Mouse (Mus musculus) MEL (cell line): ENCODE data around the gene Ston1. TPM values are rescaled to one million over a fixed set of nuclear protein-coding genes. Genes with fewer than 3 reads are reported as not detected.

Source experiments
- DNase-seq: peaks from one replicate; pipeline ENCODE4 v3.0.0; 2011; ENCODE audit warnings: low read depth, low spot score
- H3K27ac ChIP-seq: 2 replicates; pipeline ENCODE4 v1.5.1; 2012; ENCODE audit warnings: low read depth, mild to moderate bottlenecking, control low read depth, low read length, moderate library complexity; ENCODE audit not compliant: control insufficient read depth
- H3K27me3 ChIP-seq, 2 experiments: fragments of 150-350 bp in 1 of 2; sonication (generic) in 1 of 2; 2 replicates each; pipeline ENCODE4 v1.6.1; 2012; ENCODE audit warnings: low read length in 2 of 2, mild to moderate bottlenecking in 2 of 2, improper control_type of control experiment in 1 of 2, moderate library complexity in 1 of 2; ENCODE audit not compliant: insufficient read depth in 2 of 2, control insufficient read depth in 1 of 2
- H3K36me3 ChIP-seq, 2 experiments: 2 replicates each; pipeline ENCODE4 v1.6.1; 2012 to 2014; ENCODE audit warnings: low read length in 2 of 2, improper control_type of control experiment in 1 of 2, inconsistent platforms in 1 of 2, mild to moderate bottlenecking in 1 of 2; ENCODE audit not compliant: insufficient read depth in 2 of 2, control insufficient read depth in 1 of 2
- H3K4me1 ChIP-seq, 2 experiments: fragments of 150-350 bp in 1 of 2; sonication (generic) in 1 of 2; 2 replicates each; pipeline ENCODE4 v1.6.1; 2012; ENCODE audit warnings: low read length in 2 of 2, improper control_type of control experiment in 1 of 2, mild to moderate bottlenecking in 1 of 2; ENCODE audit not compliant: insufficient read depth in 2 of 2, control insufficient read depth in 1 of 2
- H3K4me3 ChIP-seq, 2 experiments: fragments of 150-350 bp in 1 of 2; sonication (generic) in 1 of 2; 2 replicates each; pipeline ENCODE4 v1.5.1; 2012; ENCODE audit warnings: low read depth in 2 of 2, low read length in 2 of 2, mild to moderate bottlenecking in 2 of 2, moderate library complexity in 2 of 2, control low read depth in 1 of 2, improper control_type of control experiment in 1 of 2; ENCODE audit not compliant: control insufficient read depth in 1 of 2, insufficient read depth in 1 of 2
- H3K79me2 ChIP-seq: 2 replicates; pipeline ENCODE4 v1.6.1; 2012; ENCODE audit warnings: mild to moderate bottlenecking, low read length, moderate library complexity; ENCODE audit not compliant: control insufficient read depth, poor library complexity, insufficient read depth
- H3K9ac ChIP-seq: 2 replicates; pipeline ENCODE4 v1.6.1; 2012; ENCODE audit warnings: low read depth, mild to moderate bottlenecking, control low read depth, low read length, moderate library complexity; ENCODE audit not compliant: control insufficient read depth, poor library complexity, severe bottlenecking
- H3K9me3 ChIP-seq: fragments of 150-350 bp; sonication (generic); replicated peaks from 2 replicates; pipeline ENCODE4 v1.6.1; 2012; ENCODE audit warnings: mild to moderate bottlenecking, low read length, improper control_type of control experiment, moderate library complexity; ENCODE audit not compliant: insufficient read depth
- CHD1 ChIP-seq: IDR thresholded peaks from 2 replicates; pipeline ENCODE4 v1.6.1; 2012; ENCODE audit warnings: low read depth, mild to moderate bottlenecking, inconsistent platforms, low read length, improper control_type of control experiment
- E2F4 ChIP-seq: IDR thresholded peaks from 2 replicates; pipeline ENCODE4 v1.6.1; 2011; ENCODE audit warnings: low read depth, low read length, improper control_type of control experiment, borderline replicate concordance
- GATA1 ChIP-seq: IDR thresholded peaks from 2 replicates; pipeline ENCODE4 v1.6.1; 2011; ENCODE audit warnings: low read depth, low read length, improper control_type of control experiment
- JUND ChIP-seq: IDR thresholded peaks from 2 replicates; pipeline ENCODE4 v1.6.1; 2011; ENCODE audit warnings: low read depth, mild to moderate bottlenecking, improper control_type of control experiment, low read length
- MAFK ChIP-seq: IDR thresholded peaks from 2 replicates; pipeline ENCODE4 v1.6.1; 2011; ENCODE audit warnings: low read depth, mild to moderate bottlenecking, low read length, improper control_type of control experiment, borderline replicate concordance
- MAX ChIP-seq: IDR thresholded peaks from 2 replicates; pipeline ENCODE4 v1.6.1; 2011; ENCODE audit warnings: low read length, improper control_type of control experiment
- NELFE ChIP-seq: IDR thresholded peaks from 2 replicates; pipeline ENCODE4 v1.6.1; 2011; ENCODE audit warnings: low read depth, low read length, improper control_type of control experiment
- NRF1 ChIP-seq: IDR thresholded peaks from 2 replicates; pipeline ENCODE4 v1.6.1; 2014; ENCODE audit warnings: low read depth, mild to moderate bottlenecking, inconsistent platforms, low read length, improper control_type of control experiment, moderate library complexity; ENCODE audit not compliant: poor library complexity, insufficient read depth, severe bottlenecking
- POLR2AphosphoS2 ChIP-seq: IDR thresholded peaks from 2 replicates; pipeline ENCODE4 v1.6.1; 2011; ENCODE audit warnings: low read length, improper control_type of control experiment
- POLR2AphosphoS5 ChIP-seq: IDR thresholded peaks from 2 replicates; pipeline ENCODE4 v1.6.1; 2012; ENCODE audit warnings: low read depth, borderline replicate concordance, mild to moderate bottlenecking, inconsistent platforms, low read length, moderate library complexity, mixed read lengths
- RAD21 ChIP-seq: IDR thresholded peaks from 2 replicates; pipeline ENCODE4 v1.6.1; 2011; ENCODE audit warnings: mild to moderate bottlenecking, low read depth, low read length, improper control_type of control experiment
- RCOR1 ChIP-seq: IDR thresholded peaks from 2 replicates; pipeline ENCODE4 v1.6.1; 2012; ENCODE audit warnings: low read depth, mild to moderate bottlenecking, inconsistent platforms, low read length, improper control_type of control experiment
- SMC3 ChIP-seq: IDR thresholded peaks from 2 replicates; pipeline ENCODE4 v1.6.1; 2011; ENCODE audit warnings: low read depth, low read length, improper control_type of control experiment
- TAL1 ChIP-seq: IDR thresholded peaks from 2 replicates; pipeline ENCODE4 v1.6.1; 2012; ENCODE audit warnings: mild to moderate bottlenecking, inconsistent platforms, low read length, moderate library complexity, mixed read lengths
- TCF12 ChIP-seq: IDR thresholded peaks from 2 replicates; pipeline ENCODE4 v1.6.1; 2014; ENCODE audit warnings: low read depth, mild to moderate bottlenecking, inconsistent platforms, low read length, improper control_type of control experiment, moderate library complexity
- USF2 ChIP-seq, 2 experiments: IDR thresholded peaks; 2 replicates each; pipeline ENCODE4 v1.6.1; 2011 to 2012; ENCODE audit warnings: improper control_type of control experiment in 2 of 2, low read length in 2 of 2, borderline replicate concordance in 1 of 2, inconsistent platforms in 1 of 2, low read depth in 1 of 2, mild to moderate bottlenecking in 1 of 2; ENCODE audit not compliant: insufficient read depth in 1 of 2
- ZC3H11A ChIP-seq: IDR thresholded peaks from 2 replicates; pipeline ENCODE4 v1.6.1; 2012; ENCODE audit warnings: low read depth, mild to moderate bottlenecking, inconsistent platforms, low read length, improper control_type of control experiment
- ZMIZ1 ChIP-seq: IDR thresholded peaks from 2 replicates; pipeline ENCODE4 v1.6.1; 2012; ENCODE audit warnings: low read depth, mild to moderate bottlenecking, inconsistent platforms, low read length, improper control_type of control experiment, moderate library complexity
- polyA plus RNA-seq, 2 experiments: library from polyadenylated mRNA; stranded (reverse) in 1 of 2; unstranded in 1 of 2; fragments of >175 nt in 1 of 2; fragments of >200 nt in 1 of 2; gene quantifications; 2 replicates each; pipeline versions ENCODE4 v1.2.1 to v1.2.4; 2012; ENCODE audit warnings: low replicate concordance in 2 of 2, low read depth in 1 of 2; ENCODE audit not compliant: insufficient read length in 2 of 2, insufficient read depth in 1 of 2, missing spikeins in 1 of 2
- total RNA-seq: library from RNA; depleted of rRNA; stranded (reverse); fragments of 300-350 nt; gene quantifications from 2 replicates; pipeline ENCODE4 v1.2.3, GENCODE M21; 2012

Ston1 gene
- total and polyA plus RNA-seq, 3 experiments, result 0.39 to 4.9 TPM; not detected in 1

GRCm38 (mm10) chr17:88630554-88630948 is 33.1 kb downstream of the Ston1 start:
- Histone ChIP-seq H3K27me3 (no peaks in the 10 kb centered on the region), H3K4me1 (no peaks in the 10 kb centered on the region), H3K36me3 (no peaks in the 10 kb centered on the region), H3K9ac (no peak overlapping the region), H3K79me2 (no peaks in the 10 kb centered on the region), H3K27ac (no peak overlapping the region), H3K9me3 (no peaks in the 10 kb centered on the region), H3K4me3 (no peak overlapping the region)
- TF ChIP-seq NELFE (no peak), POLR2AphosphoS5 (no peak), TAL1 (no peak), RAD21 (no peak), ZC3H11A (no peak), RCOR1 (no peak), POLR2AphosphoS2 (no peak), NRF1 (no peak), SMC3 (no peak), TCF12 (no peak), MAX (no peak)
- no peak for DNase-seq

GRCm38 (mm10) chr17:88632631-88633030 is 35.1 kb downstream of the Ston1 start:
- Histone ChIP-seq H3K9me3 (no peaks in the 10 kb centered on the region), H3K79me2 (no peaks in the 10 kb centered on the region), H3K36me3 (no peaks in the 10 kb centered on the region; a peak in 1 of 4 replicates), H3K4me3 (no peak overlapping the region), H3K4me1 (no peaks in the 10 kb centered on the region), H3K27me3 (no peaks in the 10 kb centered on the region), H3K9ac (no peak overlapping the region), H3K27ac (no peak overlapping the region)
- TF ChIP-seq NRF1 (no peak), MAFK (no peak), JUND (no peak), POLR2AphosphoS5 (no peak), TCF12 (no peak), USF2 (IDR thresholded peaks at IDR 0.05; ENCODE audit: borderline replicate concordance in 1 of 2, insufficient read depth in 1 of 2, low read depth in 1 of 2, low read length in 2 of 2) (no peak), ZMIZ1 (no peak), RCOR1 (no peak), E2F4 (no peak), NELFE (no peak), GATA1 (no peak), CHD1 (no peak)
- DNase-seq, result no peak
